Mouse (Mus musculus): ENCODE measurements around the gene Sap18b. TPM values are rescaled to one million over a fixed set of nuclear protein-coding genes. Genes with fewer than 3 reads are reported as not detected.

Gene Sap18b
- polyA plus RNA-seq, 1 experiment: not detected

DNA sequence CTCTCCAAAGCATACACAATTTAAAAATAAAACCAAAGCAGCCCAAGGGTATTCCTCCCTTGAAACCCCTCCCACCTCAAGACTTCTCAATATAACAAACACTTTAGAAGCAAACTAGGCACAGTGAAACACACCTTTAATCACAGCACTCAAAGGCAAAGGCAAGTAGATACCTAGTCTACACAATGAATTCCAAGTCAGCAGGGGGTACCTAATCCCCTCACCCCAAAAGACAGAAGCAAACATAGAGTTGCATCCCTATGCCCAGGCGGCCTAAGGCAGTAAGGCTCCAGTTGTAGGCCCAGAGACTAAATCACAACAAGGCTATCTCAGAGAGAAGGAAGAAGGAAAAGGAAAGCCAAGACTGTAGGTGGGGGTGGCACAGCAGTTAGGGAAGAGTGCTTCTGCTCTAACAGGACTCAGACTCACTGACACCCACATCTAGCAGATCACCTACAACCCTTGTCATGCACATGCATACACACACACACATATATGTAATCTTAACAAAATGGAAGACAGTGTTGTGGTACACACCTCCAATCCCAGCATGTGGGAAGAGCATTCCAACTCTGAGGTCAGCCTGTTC lies 23.6 kb upstream of the Sap18b start:
- Histone ChIP-seq H3K4me3 (ENCODE audit: insufficient read depth, low read depth, low read length) (no peak overlapping the region), H3K27ac (ENCODE audit: insufficient read depth, low read depth, low read length) (no peak overlapping the region), H3K4me1 (ENCODE audit: control insufficient read depth, insufficient read depth, low read length) (peaks cover 9% of the 10 kb centered on the region)
- WGBS: 57% methylated on average over 1 of the region's 1 CpGs
- no peak for TF ChIP-seq POLR2A (IDR thresholded peaks at IDR 0.05; ENCODE audit: insufficient read depth, low read depth, low read length)
- no peak for TF ChIP-seq CTCF (IDR thresholded peaks at IDR 0.05; ENCODE audit: insufficient read depth, low read depth, low read length)

DNA sequence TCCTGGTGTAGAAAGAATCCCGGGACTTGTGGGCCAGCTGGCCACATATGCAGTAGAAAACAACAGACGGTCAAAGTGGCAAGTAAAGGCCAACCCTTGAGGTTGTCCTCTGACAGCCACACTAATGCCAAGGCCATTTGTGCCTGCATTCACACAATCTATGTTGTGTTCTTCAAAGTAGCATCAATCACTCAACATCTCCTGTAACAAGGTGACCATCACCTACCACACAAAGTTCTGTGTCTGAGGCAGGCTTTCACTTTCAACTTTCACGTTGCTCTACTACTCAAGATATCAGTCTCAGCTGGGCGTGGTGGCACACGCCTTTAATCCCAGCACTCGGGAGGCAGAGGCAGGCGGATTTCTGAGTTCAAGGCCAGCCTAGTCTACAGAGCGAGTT lies 22.9 kb upstream of the Sap18b start:
- 82% methylated on average over 8 of the region's 8 CpGs for WGBS
- no peak overlapping the region for H3K4me3 ChIP-seq (ENCODE audit: insufficient read depth, low read depth, low read length)
- peaks cover 9% of the 10 kb centered on the region for H3K4me1 ChIP-seq (ENCODE audit: control insufficient read depth, insufficient read depth, low read length)
- H3K27ac ChIP-seq (ENCODE audit: insufficient read depth, low read depth, low read length): no peak overlapping the region
- TF ChIP-seq POLR2A (IDR thresholded peaks at IDR 0.05; ENCODE audit: insufficient read depth, low read depth, low read length): no peak

DNA sequence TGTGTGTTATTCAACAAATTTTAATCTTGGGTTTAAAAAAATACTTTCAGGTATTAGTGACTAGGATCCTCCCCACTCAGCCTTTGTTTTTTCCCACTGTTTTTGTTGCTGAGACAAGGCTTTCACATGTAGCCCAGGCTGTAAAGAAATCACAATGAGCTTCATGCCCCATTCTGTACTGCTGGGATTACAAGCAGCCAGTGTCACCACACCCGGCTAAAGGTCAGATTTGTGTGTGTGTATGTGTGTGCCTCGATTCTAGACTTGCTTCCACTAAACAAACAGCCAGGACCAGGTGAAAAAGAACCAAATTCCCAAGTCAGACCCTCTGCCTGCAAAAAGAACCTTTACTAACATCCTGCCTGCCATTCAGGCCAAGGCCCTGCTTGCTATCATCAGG lies 19.7 kb upstream of the Sap18b start:
- no peak for TF ChIP-seq CTCF (IDR thresholded peaks at IDR 0.05; ENCODE audit: insufficient read depth, low read depth, low read length)
- Histone ChIP-seq H3K4me1 (ENCODE audit: control insufficient read depth, insufficient read depth, low read length) (peaks cover 9% of the 10 kb centered on the region), H3K27ac (ENCODE audit: insufficient read depth, low read depth, low read length) (no peak overlapping the region), H3K4me3 (ENCODE audit: insufficient read depth, low read depth, low read length) (no peak overlapping the region)
- 46% methylated on average over 2 of the region's 2 CpGs for WGBS

DNA sequence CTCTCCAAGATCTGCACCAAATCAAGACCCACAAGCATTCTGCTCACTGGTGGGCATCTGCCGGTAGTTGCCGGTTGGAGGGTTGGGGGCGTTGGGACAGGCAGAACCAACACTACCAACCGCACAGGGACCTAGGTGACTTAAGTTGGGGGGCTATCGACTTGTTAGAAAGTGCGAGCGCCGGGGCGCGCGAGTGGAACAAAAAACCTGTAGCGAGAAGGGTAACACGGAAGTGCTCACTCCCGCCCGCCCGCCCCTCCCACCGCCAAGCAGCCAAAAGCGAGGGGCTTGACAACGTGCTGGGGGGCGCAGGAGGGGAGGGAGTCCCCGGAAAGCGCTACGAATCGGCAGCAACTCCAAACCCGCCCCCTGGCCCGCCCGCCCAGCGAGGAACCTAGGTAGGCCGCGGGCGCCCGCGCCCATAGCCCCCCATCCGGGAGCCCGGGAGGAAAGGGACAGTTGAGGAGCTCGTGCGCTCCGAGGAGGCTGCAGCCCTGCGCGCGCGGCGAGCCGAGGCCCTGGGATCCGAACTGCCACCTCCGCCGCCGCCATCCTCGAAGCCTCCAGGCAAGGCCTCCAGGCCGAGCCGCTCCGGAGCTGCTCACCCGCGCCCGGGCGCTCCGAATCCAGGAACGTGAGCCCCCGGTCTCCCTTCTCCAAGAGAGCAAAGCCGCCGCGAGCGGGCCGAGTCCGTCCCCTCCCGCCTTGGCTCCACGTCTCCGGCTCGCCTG lies 18.5 kb upstream of the Sap18b start:
- H3K27ac ChIP-seq (ENCODE audit: insufficient read depth, low read depth, low read length): peak overlapping the region; percentile 1; the same call in 1 of the 2 replicates
- TF ChIP-seq POLR2A (IDR thresholded peaks at IDR 0.05; ENCODE audit: insufficient read depth, low read depth, low read length) (no peak), CTCF (IDR thresholded peaks at IDR 0.05; ENCODE audit: insufficient read depth, low read depth, low read length) (no peak)
- H3K4me1 ChIP-seq (ENCODE audit: control insufficient read depth, insufficient read depth, low read length): peaks cover 7% of the 10 kb centered on the region
- H3K4me3 ChIP-seq (ENCODE audit: insufficient read depth, low read depth, low read length): peak overlapping the region; percentile 95
- under 1% methylated on average over 69 of the region's 69 CpGs for WGBS

DNA sequence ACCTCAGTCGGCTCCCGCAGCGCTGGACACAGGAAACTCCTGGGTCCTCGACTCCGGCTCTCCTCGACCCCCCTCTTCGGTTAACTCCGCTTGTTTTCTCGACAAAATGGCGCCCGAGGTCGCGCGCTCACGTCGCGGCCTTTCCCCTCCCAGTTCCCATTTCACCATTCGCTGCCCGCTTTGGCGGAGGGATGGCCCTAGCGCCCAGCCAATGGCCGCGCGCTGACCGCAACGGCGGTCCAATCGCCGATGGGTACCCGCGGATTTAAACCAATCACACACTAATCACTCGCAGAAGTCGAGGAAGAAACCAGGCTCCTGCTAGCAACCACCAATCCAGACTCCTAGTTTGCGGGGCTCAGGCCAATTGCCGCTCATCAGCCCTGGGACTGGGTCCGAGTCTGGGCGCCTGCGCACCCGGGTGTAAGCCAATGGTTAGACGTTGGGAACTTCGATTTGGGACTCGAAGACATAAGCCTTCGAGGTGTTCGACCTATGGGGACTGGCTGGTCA lies 17.8 kb upstream of the Sap18b start, which contains the start of gene Cnot1:
Gene Cnot1 (minus strand): TSS at position 134 of the 513 bp plus-strand sequence.
- Histone ChIP-seq H3K4me3 (ENCODE audit: insufficient read depth, low read depth, low read length) (peak within 1 kb of the TSS; percentile 95), H3K4me1 (ENCODE audit: control insufficient read depth, insufficient read depth, low read length) (peaks cover 4% of the 10 kb centered on the region), H3K27ac (ENCODE audit: insufficient read depth, low read depth, low read length) (peak within 1 kb of the TSS; percentile 95)
- TF ChIP-seq CTCF (IDR thresholded peaks at IDR 0.05; ENCODE audit: insufficient read depth, low read depth, low read length) (no peak), POLR2A (IDR thresholded peaks at IDR 0.05; ENCODE audit: insufficient read depth, low read depth, low read length) (0 out of 2 replicates have a peak, but pooled peaks have one; percentile 33)
- WGBS: under 1% methylated on average over 44 of the region's 44 CpGs

DNA sequence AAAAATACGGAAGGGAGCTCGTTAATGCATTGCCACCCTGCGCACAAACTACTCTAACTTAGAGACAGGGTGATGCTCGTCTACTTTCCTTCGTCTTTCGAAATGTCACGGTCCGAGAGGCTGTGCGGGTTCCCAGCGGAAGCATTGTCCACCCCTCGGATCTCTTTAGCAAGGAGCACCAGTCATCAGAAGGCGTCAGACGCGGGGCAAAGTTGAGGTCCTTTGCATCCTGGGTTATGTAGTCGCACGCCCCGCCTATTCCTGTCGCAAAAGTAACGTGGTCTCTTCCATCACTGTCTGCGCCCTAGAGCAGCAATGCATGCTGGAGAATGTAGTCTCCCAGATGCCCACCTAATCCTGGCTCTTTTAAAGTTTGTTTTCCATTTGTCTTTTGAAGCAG lies 17.3 kb upstream of the Sap18b start:
- Histone ChIP-seq H3K27ac (ENCODE audit: insufficient read depth, low read depth, low read length) (peak overlapping the region; percentile 95), H3K4me3 (ENCODE audit: insufficient read depth, low read depth, low read length) (peak overlapping the region; percentile 95), H3K4me1 (ENCODE audit: control insufficient read depth, insufficient read depth, low read length) (peaks cover 3% of the 10 kb centered on the region)
- WGBS: 0% methylated on average over 20 of the region's 20 CpGs
- TF ChIP-seq POLR2A (IDR thresholded peaks at IDR 0.05; ENCODE audit: insufficient read depth, low read depth, low read length) (peak; percentile 27; the same call in 1 of the 2 replicates), CTCF (IDR thresholded peaks at IDR 0.05; ENCODE audit: insufficient read depth, low read depth, low read length) (no peak)

DNA sequence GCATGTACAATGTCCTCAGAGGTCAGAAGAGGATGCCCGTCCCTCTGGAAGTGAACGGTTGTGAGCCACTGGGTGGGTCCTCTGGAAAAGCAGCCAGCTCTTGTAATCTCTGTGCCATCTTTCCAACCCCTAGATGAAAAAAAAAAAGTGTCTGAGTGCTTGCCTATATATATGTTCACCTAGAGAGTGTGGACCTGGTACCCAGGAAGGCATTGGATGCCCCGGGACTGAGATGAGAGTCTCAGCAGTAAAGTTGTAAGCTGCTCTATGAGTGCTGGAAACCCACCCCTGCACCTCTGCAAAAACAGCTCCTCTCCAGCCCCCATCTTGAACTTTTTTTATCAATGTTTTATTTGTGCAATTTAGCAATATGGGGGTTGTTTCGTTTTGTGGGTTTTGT lies 16.5 kb upstream of the Sap18b start:
- H3K4me3 ChIP-seq (ENCODE audit: insufficient read depth, low read depth, low read length): no peak overlapping the region
- WGBS: 88% methylated on average over 4 of the region's 4 CpGs
- peaks cover 3% of the 10 kb centered on the region for H3K4me1 ChIP-seq (ENCODE audit: control insufficient read depth, insufficient read depth, low read length)
- H3K27ac ChIP-seq (ENCODE audit: insufficient read depth, low read depth, low read length): no peak overlapping the region
- TF ChIP-seq POLR2A (IDR thresholded peaks at IDR 0.05; ENCODE audit: insufficient read depth, low read depth, low read length) (no peak), CTCF (IDR thresholded peaks at IDR 0.05; ENCODE audit: insufficient read depth, low read depth, low read length) (no peak)

DNA sequence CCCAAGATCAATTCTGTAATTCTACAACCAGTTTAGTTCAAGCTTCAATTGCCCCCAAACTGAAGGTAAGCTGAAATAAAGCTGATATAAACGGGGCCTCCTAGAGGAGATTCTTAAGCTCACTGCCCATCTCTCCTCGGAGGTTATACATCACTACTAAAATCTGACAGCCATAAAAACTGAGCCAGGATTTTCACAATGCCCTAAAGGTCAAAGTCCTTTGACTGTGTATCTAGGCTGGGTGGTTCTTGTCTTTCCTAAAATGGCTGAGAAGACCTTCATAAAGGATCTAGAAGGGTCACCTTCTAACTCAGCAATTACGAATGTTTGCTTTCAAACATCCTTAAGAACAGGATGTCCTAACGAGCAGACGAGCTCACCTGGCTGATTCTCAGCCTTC lies 16.0 kb upstream of the Sap18b start:
- H3K4me3 ChIP-seq (ENCODE audit: insufficient read depth, low read depth, low read length): no peak overlapping the region
- WGBS: 83% methylated on average over 5 of the region's 5 CpGs
- H3K4me1 ChIP-seq (ENCODE audit: control insufficient read depth, insufficient read depth, low read length): peaks cover 3% of the 10 kb centered on the region

DNA sequence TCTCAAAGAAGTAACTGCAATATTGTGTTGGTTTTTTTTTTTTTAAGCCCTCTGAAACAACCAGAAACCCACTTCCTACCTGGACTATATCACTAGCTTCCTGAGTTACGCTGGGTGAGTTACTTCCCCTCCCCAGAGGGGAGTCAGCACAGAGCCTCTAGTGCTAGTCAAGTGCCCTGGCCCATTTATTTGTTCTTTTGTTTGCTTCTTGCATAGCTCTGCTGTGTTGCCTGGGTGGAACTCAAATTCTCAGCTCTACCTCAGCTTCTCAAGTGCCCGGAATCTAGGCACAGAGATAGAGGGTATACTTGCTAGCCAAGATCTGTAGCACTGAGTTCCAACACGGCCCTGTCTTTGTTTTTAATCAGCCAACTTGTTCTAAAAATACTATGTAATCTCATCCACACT lies 15.0 kb upstream of the Sap18b start:
- H3K4me1 ChIP-seq (ENCODE audit: control insufficient read depth, insufficient read depth, low read length): peaks cover 3% of the 10 kb centered on the region
- no peak for TF ChIP-seq CTCF (IDR thresholded peaks at IDR 0.05; ENCODE audit: insufficient read depth, low read depth, low read length)
- TF ChIP-seq POLR2A (IDR thresholded peaks at IDR 0.05; ENCODE audit: insufficient read depth, low read depth, low read length): no peak
- no peak overlapping the region for H3K4me3 ChIP-seq (ENCODE audit: insufficient read depth, low read depth, low read length)
- no peak overlapping the region for H3K27ac ChIP-seq (ENCODE audit: insufficient read depth, low read depth, low read length)
- 55% methylated on average over 3 of the region's 3 CpGs for WGBS

More for the DNA sequence above, 16.0 kb upstream of the Sap18b start:
- no peak for TF ChIP-seq POLR2A (IDR thresholded peaks at IDR 0.05; ENCODE audit: insufficient read depth, low read depth, low read length)
- no peak for TF ChIP-seq CTCF (IDR thresholded peaks at IDR 0.05; ENCODE audit: insufficient read depth, low read depth, low read length)
- no peak overlapping the region for H3K27ac ChIP-seq (ENCODE audit: insufficient read depth, low read depth, low read length)

Data from olfactory bulb, adult 2 months (tissue).